Mouse (Mus musculus) forebrain, embryonic 14.5 days (tissue): ENCODE results near the gene Slc17a6. TPM values are rescaled to one million over a fixed set of nuclear protein-coding genes. Genes with fewer than 3 reads are reported as not detected.

Experiments
- ATAC-seq: fragments of 200-750 bp; cut with Nextera tagmentation; 2 replicates; pipeline ENCODE4 v1.8.0; 2017; ENCODE audit warnings: mild to moderate bottlenecking, moderate library complexity
- DNase-seq: peaks from one replicate; pipeline ENCODE4 v3.0.0-alpha.2; 2015; ENCODE audit warnings: low spot score
- H3K27ac ChIP-seq: fragments of 300-500 bp; sonication (generic); 2 replicates; pipeline ENCODE4 v1.5.1; 2014; ENCODE audit warnings: low read depth, mild to moderate bottlenecking, control low read depth, low read length, moderate library complexity
- H3K27me3 ChIP-seq: fragments of 300-500 bp; sonication (generic); replicated peaks from 2 replicates; pipeline ENCODE4 v1.6.1; 2014; ENCODE audit warnings: low read length, control low read depth, mixed read lengths; ENCODE audit not compliant: control insufficient read depth, insufficient read depth
- H3K36me3 ChIP-seq: fragments of 300-500 bp; sonication (generic); 2 replicates; pipeline ENCODE4 v1.6.1; 2014; ENCODE audit warnings: low read length, control low read depth; ENCODE audit not compliant: control insufficient read depth, insufficient read depth
- H3K4me1 ChIP-seq: fragments of 300-500 bp; sonication (generic); 2 replicates; pipeline ENCODE4 v1.6.1; 2014; ENCODE audit warnings: antibody characterized with exemption, low read length, control low read depth; ENCODE audit not compliant: control insufficient read depth, insufficient read depth
- H3K4me2 ChIP-seq: fragments of 300-500 bp; sonication (generic); 2 replicates; pipeline ENCODE4 v1.6.1; 2014; ENCODE audit warnings: mild to moderate bottlenecking, control low read depth, low read length
- H3K4me3 ChIP-seq: fragments of 300-500 bp; sonication (generic); 2 replicates; pipeline ENCODE4 v1.5.1; 2014; ENCODE audit warnings: low read depth, low read length, control low read depth
- H3K9ac ChIP-seq: fragments of 300-500 bp; sonication (generic); 2 replicates; pipeline ENCODE4 v1.6.1; 2014; ENCODE audit warnings: mild to moderate bottlenecking, low read length, control low read depth, moderate library complexity
- H3K9me3 ChIP-seq: fragments of 300-500 bp; sonication (generic); replicated peaks from 2 replicates; pipeline ENCODE4 v1.6.1; 2016; ENCODE audit warnings: low read length, control low read depth, mixed read lengths; ENCODE audit not compliant: control insufficient read depth
- WGBS: fragments of 180-500 bp; shearing (Covaris S2); extraction: QIAGEN DNeasy Blood & Tissue Kit; methylation state at CpG from one replicate; pipeline ENCODE4 v1.1.7; 2014; 5-methylcytosine and 5-hydroxymethylcytosine counted together
- polyA plus RNA-seq: library from polyadenylated mRNA; unstranded; fragments of >200 nt; fragmentation: Nextera tagmentation; extraction: Ambion mirVana; gene quantifications from 2 replicates; pipeline ENCODE4 v1.2.1, GENCODE M21; 2014

Slc17a6 gene
- polyA plus RNA-seq, 1 experiment from 2014 or later, result 49.0 TPM

GRCm38 (mm10) chr7:51631171-51631570 lies 9.4 kb downstream of the Slc17a6 start:
- ATAC-seq, result no peak
- Histone ChIP-seq H3K4me2 (peak overlapping the region; percentile 40), H3K27me3 (peaks cover 20% of the 10 kb centered on the region; the same call in 1 of the 2 replicates), H3K9ac (peak overlapping the region; percentile 46; the same call in 1 of the 2 replicates), H3K4me1 (peaks cover 7% of the 10 kb centered on the region), H3K4me3 (0 out of 2 replicates have a peak overlapping the region, but pooled peaks have one; percentile 8), H3K9me3 (no peaks in the 10 kb centered on the region), H3K27ac (peak overlapping the region; percentile 55), H3K36me3 (no peaks in the 10 kb centered on the region)
- peak; percentile 58 for DNase-seq
- WGBS, result 53% methylated on average over 3 of the region's 3 CpGs

- WGBS, result 4% methylated on average over 9 of the region's 9 CpGs
- Histone ChIP-seq H3K27me3 (0 out of 2 replicates have a peak, but pooled peaks cover 15% of the 10 kb centered on the region), H3K27ac (peak overlapping the region; percentile 83), H3K36me3 (no peaks in the 10 kb centered on the region), H3K9ac (peak overlapping the region; percentile 43), H3K4me3 (peak overlapping the region; percentile 16; the same call in 1 of the 2 replicates), H3K9me3 (no peaks in the 10 kb centered on the region), H3K4me2 (peak overlapping the region; percentile 37), H3K4me1 (peaks cover 7% of the 10 kb centered on the region)
- ATAC-seq (peak; percentile 79), DNase-seq (peak; percentile 83)
Measured at GRCm38 (mm10) chr7:51632543-51633229, 10.9 kb downstream of the Slc17a6 start.

GRCm38 (mm10) chr7:51633230-51633844 lies 11.5 kb downstream of the Slc17a6 start:
- peak; percentile 64 for ATAC-seq
- 4% methylated on average over 7 of the region's 7 CpGs for WGBS
- peak overlapping the region; percentile 43; the same call in 1 of the 2 replicates for H3K9ac ChIP-seq
- no peak overlapping the region for H3K4me3 ChIP-seq
- 0 out of 2 replicates have a peak, but pooled peaks cover 10% of the 10 kb centered on the region for H3K27me3 ChIP-seq
- H3K4me2 ChIP-seq, result peak overlapping the region; percentile 37
- peak overlapping the region; percentile 83 for H3K27ac ChIP-seq
- no peaks in the 10 kb centered on the region for H3K9me3 ChIP-seq
- peak; percentile 49 for DNase-seq
- H3K4me1 ChIP-seq, result peaks cover 7% of the 10 kb centered on the region
- no peaks in the 10 kb centered on the region for H3K36me3 ChIP-seq

DNA sequence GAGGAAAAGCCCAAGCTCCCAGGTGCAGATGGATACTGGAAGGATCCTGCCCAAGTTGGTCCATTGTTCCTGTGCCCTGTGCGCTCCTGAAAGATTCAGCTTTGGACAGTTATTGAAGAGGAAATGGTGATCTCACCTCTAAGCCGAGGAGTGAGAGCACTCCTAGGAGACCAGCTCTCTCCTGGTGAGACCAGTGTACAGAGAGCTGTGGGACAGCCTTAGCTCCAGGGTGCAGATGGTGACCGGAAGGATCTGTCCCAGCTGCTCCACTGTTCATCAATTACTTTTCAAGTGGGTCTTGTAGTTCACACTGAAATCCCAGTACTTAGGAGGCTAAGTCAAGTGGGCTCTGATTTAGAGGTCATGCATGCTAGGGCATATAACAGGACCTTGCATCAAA lies 35.3 kb downstream of the Slc17a6 start:
- Histone ChIP-seq H3K36me3 (peaks cover 3% of the 10 kb centered on the region; the same call in 1 of the 2 replicates), H3K9me3 (no peaks in the 10 kb centered on the region), H3K27me3 (no peaks in the 10 kb centered on the region), H3K4me2 (no peak overlapping the region), H3K4me1 (no peaks in the 10 kb centered on the region), H3K27ac (no peak overlapping the region), H3K9ac (no peak overlapping the region), H3K4me3 (no peak overlapping the region)
- ATAC-seq (no peak), DNase-seq (no peak)
- 85% methylated on average over 3 of the region's 3 CpGs for WGBS

DNA sequence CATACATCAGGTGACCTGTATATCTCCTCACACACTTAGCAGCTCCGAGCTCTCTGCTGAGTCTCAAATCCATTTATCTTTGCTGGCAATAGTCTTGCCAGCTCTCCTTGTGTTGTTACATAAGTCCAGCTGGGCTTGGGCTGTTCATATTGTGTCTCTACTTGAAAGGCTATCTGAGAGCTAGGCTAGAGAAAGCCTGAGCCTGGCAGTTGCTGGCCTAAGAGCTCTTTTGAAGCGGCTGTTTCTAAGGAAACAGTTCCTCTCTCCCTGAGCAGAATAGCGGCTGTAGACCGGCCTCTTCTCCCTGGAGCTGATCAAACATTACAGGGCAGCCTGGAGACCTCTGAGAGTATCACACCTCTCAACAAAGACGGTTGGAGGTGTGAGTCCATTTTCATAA lies 40.6 kb downstream of the Slc17a6 start:
- ATAC-seq, result peak; percentile 85
- Histone ChIP-seq H3K27ac (peak overlapping the region; percentile 56), H3K27me3 (no peaks in the 10 kb centered on the region), H3K9me3 (no peaks in the 10 kb centered on the region), H3K4me3 (no peak overlapping the region), H3K4me2 (no peak overlapping the region), H3K4me1 (peaks cover 5% of the 10 kb centered on the region; the same call in 1 of the 2 replicates), H3K9ac (no peak overlapping the region), H3K36me3 (peaks cover 8% of the 10 kb centered on the region; the same call in 1 of the 2 replicates)
- peak; percentile 77 for DNase-seq
- WGBS, result 25% methylated on average over 5 of the region's 5 CpGs

DNA sequence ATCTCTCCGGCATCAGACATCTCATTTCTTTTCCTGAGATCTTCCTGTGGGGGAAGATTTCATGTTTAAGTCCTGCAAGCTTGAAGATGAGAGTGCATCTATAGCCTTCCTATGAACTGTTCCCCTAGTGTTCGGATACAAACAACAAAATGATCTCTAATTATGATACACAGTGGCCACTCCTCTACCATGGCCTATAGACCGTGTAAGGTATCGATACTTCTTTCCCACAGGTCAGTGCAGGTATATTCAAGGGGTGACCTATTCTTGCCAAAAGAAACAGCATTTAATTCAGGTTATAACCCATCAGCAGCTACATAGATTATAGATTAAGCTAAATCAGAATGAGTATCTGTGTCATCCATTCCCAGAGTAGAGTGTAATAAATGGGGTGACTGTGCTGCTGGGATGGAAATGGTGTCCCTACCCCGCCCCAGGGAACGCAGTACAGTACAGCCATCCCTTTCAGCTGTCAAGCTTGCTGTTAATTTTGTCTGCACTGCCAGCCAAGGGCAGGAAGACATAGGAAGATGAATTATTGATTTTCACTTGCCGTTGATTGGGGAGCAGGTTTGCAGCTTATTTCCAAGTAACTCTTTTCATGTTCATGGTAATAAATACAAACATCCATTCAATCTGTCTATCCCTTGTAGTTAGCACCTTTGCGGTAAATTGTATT lies 71.9 kb downstream of the Slc17a6 start:
- Histone ChIP-seq H3K4me3 (no peak overlapping the region), H3K27me3 (no peaks in the 10 kb centered on the region), H3K9me3 (no peaks in the 10 kb centered on the region), H3K4me1 (peaks cover 4% of the 10 kb centered on the region; the same call in 1 of the 2 replicates), H3K4me2 (no peak overlapping the region), H3K9ac (no peak overlapping the region), H3K27ac (peak overlapping the region; percentile 15; the same call in 1 of the 2 replicates), H3K36me3 (no peaks in the 10 kb centered on the region)
- WGBS, result 84% methylated on average over 8 of the region's 8 CpGs
- DNase-seq, result peak; percentile 13
- peak; percentile 50; the same call in 1 of the 2 replicates for ATAC-seq

GRCm38 (mm10) chr7:51694452-51694851 lies 72.6 kb downstream of the Slc17a6 start:
- Histone ChIP-seq H3K36me3 (no peaks in the 10 kb centered on the region), H3K4me1 (peaks cover 4% of the 10 kb centered on the region; the same call in 1 of the 2 replicates), H3K4me3 (no peak overlapping the region), H3K27me3 (no peaks in the 10 kb centered on the region), H3K9me3 (no peaks in the 10 kb centered on the region), H3K4me2 (no peak overlapping the region), H3K27ac (peak overlapping the region; percentile 21; the same call in 1 of the 2 replicates), H3K9ac (no peak overlapping the region)
- peak; percentile 73; the same call in 1 of the 2 replicates for ATAC-seq
- DNase-seq, result peak; percentile 71
- 34% methylated on average over 4 of the region's 4 CpGs for WGBS

DNA sequence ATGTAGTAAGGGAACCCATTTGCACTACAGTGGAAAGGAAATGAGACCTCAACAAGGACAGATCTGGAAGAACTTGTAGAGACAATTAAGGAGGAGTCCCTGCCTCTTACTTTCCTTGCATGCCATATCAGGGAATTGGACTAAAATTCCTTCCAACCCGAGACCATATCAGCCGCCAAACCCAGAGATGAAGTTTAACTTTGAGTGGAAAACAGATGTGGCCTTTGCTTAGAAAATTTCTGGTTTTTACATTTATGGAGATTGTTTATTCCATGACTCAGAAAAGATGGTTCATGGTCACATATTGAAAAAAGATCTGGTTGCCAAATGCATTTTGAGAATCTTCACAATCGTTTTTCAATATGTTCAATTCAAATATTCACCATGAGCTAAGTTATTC lies 87.7 kb downstream of the Slc17a6 start:
- ATAC-seq (no peak), DNase-seq (no peak)
- no peaks in the 10 kb centered on the region for H3K27me3 ChIP-seq
- H3K4me2 ChIP-seq, result no peak overlapping the region
- no peaks in the 10 kb centered on the region for H3K9me3 ChIP-seq
- no peak overlapping the region for H3K9ac ChIP-seq
- H3K4me3 ChIP-seq, result no peak overlapping the region
- no peak overlapping the region for H3K27ac ChIP-seq
- H3K36me3 ChIP-seq, result no peaks in the 10 kb centered on the region
- no peaks in the 10 kb centered on the region for H3K4me1 ChIP-seq
- 88% methylated on average over 3 of the region's 3 CpGs for WGBS
